Mouse (Mus musculus) myocyte (in vitro differentiated cells): ENCODE measurements at regions not wholly inside any gene's neighbourhood (a gene's known extent, or its start where the extent isn't known, plus 50 kb on each side); places are given as distances from the start of the nearest gene placed in this dataset.

ENCODE experiments used
- H3K27me3 ChIP-seq: one replicate; pipeline ENCODE4 v1.6.1; 2011; ENCODE audit not compliant: control insufficient read depth, insufficient read depth, insufficient read length
- H3K36me3 ChIP-seq: one replicate; pipeline ENCODE4 v1.6.1; 2011; ENCODE audit not compliant: control insufficient read depth, insufficient read depth
- H3K4me2 ChIP-seq: one replicate; pipeline ENCODE4 v1.6.1; 2011; ENCODE audit warnings: low read depth, control low read depth
- H3K4me3 ChIP-seq: one replicate; pipeline ENCODE4 v1.5.1; 2011; ENCODE audit warnings: mild to moderate bottlenecking, control low read depth, moderate library complexity
- H3K79me2 ChIP-seq: one replicate; pipeline ENCODE4 v1.6.1; 2011; ENCODE audit not compliant: control insufficient read depth, insufficient read depth
- H3ac ChIP-seq: one replicate; pipeline ENCODE4 v1.6.1; 2011; ENCODE audit not compliant: control insufficient read depth, insufficient read length
- CEBPB ChIP-seq: IDR thresholded peaks from 2 replicates; pipeline ENCODE4 v1.6.1; 2011; ENCODE audit warnings: mild to moderate bottlenecking, moderate library complexity; ENCODE audit not compliant: poor library complexity, insufficient read depth, severe bottlenecking
- E2F4 ChIP-seq: IDR thresholded peaks from one replicate; pipeline ENCODE4 v1.6.1; 2011; ENCODE audit warnings: mild to moderate bottlenecking, control low read depth, moderate library complexity; ENCODE audit not compliant: insufficient read depth
- MAX ChIP-seq: IDR thresholded peaks from one replicate; pipeline ENCODE4 v1.6.1; 2011; ENCODE audit warnings: low read depth, mild to moderate bottlenecking, control low read depth
- MYOD1 ChIP-seq, 3 experiments: IDR thresholded peaks; one replicate each; pipeline ENCODE4 v1.6.1; 2011; ENCODE audit warnings: control low read depth in 2 of 3, low read depth in 2 of 3, mild to moderate bottlenecking in 2 of 3, moderate library complexity in 1 of 3; ENCODE audit not compliant: insufficient read length in 2 of 3, control insufficient read depth in 1 of 3
- MYOG ChIP-seq, 3 experiments: IDR thresholded peaks; one replicate each; pipeline ENCODE4 v1.6.1; 2011; ENCODE audit warnings: control low read depth in 2 of 3, low read depth in 2 of 3, mild to moderate bottlenecking in 2 of 3; ENCODE audit not compliant: insufficient read length in 2 of 3, control insufficient read depth in 1 of 3, insufficient read depth in 1 of 3
- POLR2A ChIP-seq: IDR thresholded peaks from one replicate; pipeline ENCODE4 v1.6.1; 2011; ENCODE audit warnings: low read depth, mild to moderate bottlenecking, control low read depth, moderate library complexity; ENCODE audit not compliant: insufficient read length
- POLR2AphosphoS2 ChIP-seq: IDR thresholded peaks from one replicate; pipeline ENCODE4 v1.6.1; 2011; ENCODE audit warnings: low read depth, control low read depth; ENCODE audit not compliant: insufficient read length
- REST ChIP-seq: IDR thresholded peaks from one replicate; pipeline ENCODE4 v1.6.1; 2011; ENCODE audit warnings: mild to moderate bottlenecking, control low read depth, moderate library complexity; ENCODE audit not compliant: insufficient read depth, insufficient read length
- SRF ChIP-seq: IDR thresholded peaks from one replicate; pipeline ENCODE4 v1.6.1; 2011; ENCODE audit warnings: low read depth; ENCODE audit not compliant: control insufficient read depth, insufficient read length
- TCF12 ChIP-seq: IDR thresholded peaks from one replicate; pipeline ENCODE4 v1.6.1; 2011; ENCODE audit warnings: mild to moderate bottlenecking, control low read depth; ENCODE audit not compliant: poor library complexity, insufficient read depth, severe bottlenecking
- TCF3 ChIP-seq: IDR thresholded peaks from one replicate; pipeline ENCODE4 v1.6.1; 2011; ENCODE audit warnings: low read depth, control low read depth; ENCODE audit not compliant: insufficient read length
- USF1 ChIP-seq: IDR thresholded peaks from one replicate; pipeline ENCODE4 v1.6.1; 2011; ENCODE audit warnings: low read depth, mild to moderate bottlenecking, control low read depth, moderate library complexity

GRCm38 (mm10) chr15:36701846-36702245 lies 305.7 kb downstream of the Zfp706 start:
- Histone ChIP-seq H3K4me2 (no peak overlapping the region), H3K4me3 (no peak overlapping the region), H3K79me2 (no peaks in the 10 kb centered on the region), H3K36me3 (no peaks in the 10 kb centered on the region), H3K27me3 (no peaks in the 10 kb centered on the region), H3ac (no peak overlapping the region)
- TF ChIP-seq REST = no peak
- no peak for TF ChIP-seq SRF
- TF ChIP-seq POLR2AphosphoS2 = no peak
- no peak for TF ChIP-seq TCF3
- TF ChIP-seq MAX = no peak
- TF ChIP-seq MYOG (IDR thresholded peaks at IDR 0.05; ENCODE audit: control insufficient read depth in 1 of 3, insufficient read depth in 1 of 3, insufficient read length in 2 of 3, low read depth in 2 of 3) = no peak
- TF ChIP-seq CEBPB = no peak
- no peak for TF ChIP-seq POLR2A
- no peak for TF ChIP-seq E2F4
- TF ChIP-seq USF1 = no peak
- no peak for TF ChIP-seq MYOD1 (IDR thresholded peaks at IDR 0.05; ENCODE audit: control insufficient read depth in 1 of 3, insufficient read length in 2 of 3, low read depth in 2 of 3)
- TF ChIP-seq TCF12 = no peak

DNA sequence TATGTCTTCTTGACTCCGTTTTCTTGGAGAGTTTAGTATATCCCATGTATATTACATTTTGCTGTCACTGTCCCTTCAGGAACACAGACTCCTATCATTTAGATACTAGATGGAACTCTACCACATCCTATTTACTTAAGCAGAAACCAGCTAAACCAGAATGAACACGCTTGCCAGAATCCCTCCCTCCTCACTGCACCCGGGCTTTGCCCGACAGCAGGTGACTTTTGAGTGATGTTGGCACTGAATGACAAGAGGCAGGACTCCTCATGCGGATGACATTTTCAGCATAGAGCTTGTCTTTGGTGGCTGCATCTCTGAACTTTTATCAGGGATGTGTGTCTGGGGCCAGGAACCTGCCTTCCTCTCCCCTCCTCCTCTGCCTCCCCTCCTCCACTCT lies 307.4 kb downstream of the Zfp706 start:
- TF ChIP-seq SRF (no peak), MYOD1 (IDR thresholded peaks at IDR 0.05; ENCODE audit: control insufficient read depth in 1 of 3, insufficient read length in 2 of 3, low read depth in 2 of 3) (no peak), USF1 (no peak), E2F4 (no peak), POLR2AphosphoS2 (no peak), CEBPB (no peak), MAX (no peak), TCF3 (no peak), POLR2A (no peak), TCF12 (no peak), REST (no peak), MYOG (IDR thresholded peaks at IDR 0.05; ENCODE audit: control insufficient read depth in 1 of 3, insufficient read depth in 1 of 3, insufficient read length in 2 of 3, low read depth in 2 of 3) (no peak)
- no peaks in the 10 kb centered on the region for H3K36me3 ChIP-seq
- no peak overlapping the region for H3K4me3 ChIP-seq
- H3K79me2 ChIP-seq = no peaks in the 10 kb centered on the region
- no peak overlapping the region for H3ac ChIP-seq
- no peak overlapping the region for H3K4me2 ChIP-seq
- no peaks in the 10 kb centered on the region for H3K27me3 ChIP-seq

- TF ChIP-seq POLR2A = no peak
- TF ChIP-seq MYOD1 (IDR thresholded peaks at IDR 0.05; ENCODE audit: control insufficient read depth in 1 of 3, insufficient read length in 2 of 3, low read depth in 2 of 3) = no peak
- TF ChIP-seq POLR2AphosphoS2 = no peak
- TF ChIP-seq MAX = no peak
- no peak for TF ChIP-seq REST
- TF ChIP-seq CEBPB = no peak
- peak; percentile 98 for TF ChIP-seq USF1
- Histone ChIP-seq H3K4me2 (peak overlapping the region; percentile 48), H3ac (no peak overlapping the region), H3K4me3 (no peak overlapping the region), H3K36me3 (no peaks in the 10 kb centered on the region), H3K79me2 (no peaks in the 10 kb centered on the region), H3K27me3 (no peaks in the 10 kb centered on the region)
Observed at GRCm38 (mm10) chr15:36695199-36696129, 312.1 kb downstream of the Zfp706 start.

- no peaks in the 10 kb centered on the region for H3K79me2 ChIP-seq
- TF ChIP-seq TCF12 (no peak), MAX (no peak), TCF3 (no peak), MYOD1 (IDR thresholded peaks at IDR 0.05; ENCODE audit: control insufficient read depth in 1 of 3, insufficient read length in 2 of 3, low read depth in 2 of 3) (no peak), REST (no peak), CEBPB (no peak), SRF (no peak), POLR2AphosphoS2 (no peak), POLR2A (no peak), E2F4 (no peak), USF1 (no peak), MYOG (IDR thresholded peaks at IDR 0.05; ENCODE audit: control insufficient read depth in 1 of 3, insufficient read depth in 1 of 3, insufficient read length in 2 of 3, low read depth in 2 of 3) (no peak)
- no peaks in the 10 kb centered on the region for H3K36me3 ChIP-seq
- no peak overlapping the region for H3K4me3 ChIP-seq
- H3ac ChIP-seq = no peak overlapping the region
- no peak overlapping the region for H3K4me2 ChIP-seq
- H3K27me3 ChIP-seq = peaks cover 9% of the 10 kb centered on the region
Observed at GRCm38 (mm10) chr15:36691002-36691652, 316.4 kb downstream of the Zfp706 start.

DNA sequence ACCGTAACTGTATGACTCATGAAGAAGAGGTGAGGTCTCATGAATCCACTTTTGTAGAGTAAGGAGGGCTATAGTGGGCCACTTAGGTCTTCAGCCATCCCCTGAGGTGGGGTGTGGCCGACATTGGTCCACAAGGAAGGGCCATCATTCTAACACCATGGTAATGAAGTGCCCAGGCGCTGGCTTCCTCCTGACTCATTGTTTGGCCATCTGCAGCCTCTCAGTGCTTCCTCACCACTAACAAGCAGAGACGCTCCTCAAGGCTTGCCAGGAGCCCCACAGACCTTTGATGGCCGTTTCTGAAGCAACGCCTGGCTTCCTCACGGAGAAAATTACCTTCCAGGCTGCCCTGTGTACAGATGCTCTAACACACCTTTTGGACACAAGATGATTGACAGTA lies 317.7 kb downstream of the Zfp706 start:
- TF ChIP-seq SRF = no peak
- no peak for TF ChIP-seq MAX
- TF ChIP-seq MYOD1 (IDR thresholded peaks at IDR 0.05; ENCODE audit: control insufficient read depth in 1 of 3, insufficient read length in 2 of 3, low read depth in 2 of 3) = no peak
- TF ChIP-seq USF1 = no peak
- no peak for TF ChIP-seq POLR2AphosphoS2
- TF ChIP-seq POLR2A = no peak
- TF ChIP-seq E2F4 = no peak
- TF ChIP-seq REST = no peak
- no peak for TF ChIP-seq TCF12
- TF ChIP-seq TCF3 = no peak
- no peak for TF ChIP-seq MYOG (IDR thresholded peaks at IDR 0.05; ENCODE audit: control insufficient read depth in 1 of 3, insufficient read depth in 1 of 3, insufficient read length in 2 of 3, low read depth in 2 of 3)
- TF ChIP-seq CEBPB = no peak
- no peak overlapping the region for H3K4me3 ChIP-seq

More for the DNA sequence above, 317.7 kb downstream of the Zfp706 start:
- Histone ChIP-seq H3ac (no peak overlapping the region), H3K36me3 (no peaks in the 10 kb centered on the region), H3K79me2 (no peaks in the 10 kb centered on the region), H3K4me2 (no peak overlapping the region), H3K27me3 (peaks cover 9% of the 10 kb centered on the region)
